Mouse (Mus musculus) MEL (cell line): ENCODE measurements around the gene Zfp281. TPM values are rescaled to one million over a fixed set of nuclear protein-coding genes. Genes with fewer than 3 reads are reported as not detected.
A peak's percentile ranks its signal among the peaks of the same experiment; 100 is the strongest.

Experiments used
- DNase-seq: peaks from one replicate; pipeline ENCODE4 v3.0.0; 2011; ENCODE audit warnings: low read depth, low spot score
- H3K27ac ChIP-seq: 2 replicates; pipeline ENCODE4 v1.5.1; 2012; ENCODE audit warnings: low read depth, mild to moderate bottlenecking, control low read depth, low read length, moderate library complexity; ENCODE audit not compliant: control insufficient read depth
- H3K27me3 ChIP-seq, 2 experiments: fragments of 150-350 bp in 1 of 2; sonication (generic) in 1 of 2; 2 replicates each; pipeline ENCODE4 v1.6.1; 2012; ENCODE audit warnings: low read length in 2 of 2, mild to moderate bottlenecking in 2 of 2, improper control_type of control experiment in 1 of 2, moderate library complexity in 1 of 2; ENCODE audit not compliant: insufficient read depth in 2 of 2, control insufficient read depth in 1 of 2
- H3K36me3 ChIP-seq, 2 experiments: 2 replicates each; pipeline ENCODE4 v1.6.1; 2012 to 2014; ENCODE audit warnings: low read length in 2 of 2, improper control_type of control experiment in 1 of 2, inconsistent platforms in 1 of 2, mild to moderate bottlenecking in 1 of 2; ENCODE audit not compliant: insufficient read depth in 2 of 2, control insufficient read depth in 1 of 2
- H3K4me1 ChIP-seq, 2 experiments: fragments of 150-350 bp in 1 of 2; sonication (generic) in 1 of 2; 2 replicates each; pipeline ENCODE4 v1.6.1; 2012; ENCODE audit warnings: low read length in 2 of 2, improper control_type of control experiment in 1 of 2, mild to moderate bottlenecking in 1 of 2; ENCODE audit not compliant: insufficient read depth in 2 of 2, control insufficient read depth in 1 of 2
- H3K4me3 ChIP-seq, 2 experiments: fragments of 150-350 bp in 1 of 2; sonication (generic) in 1 of 2; 2 replicates each; pipeline ENCODE4 v1.5.1; 2012; ENCODE audit warnings: low read depth in 2 of 2, low read length in 2 of 2, mild to moderate bottlenecking in 2 of 2, moderate library complexity in 2 of 2, control low read depth in 1 of 2, improper control_type of control experiment in 1 of 2; ENCODE audit not compliant: control insufficient read depth in 1 of 2, insufficient read depth in 1 of 2
- H3K79me2 ChIP-seq: 2 replicates; pipeline ENCODE4 v1.6.1; 2012; ENCODE audit warnings: mild to moderate bottlenecking, low read length, moderate library complexity; ENCODE audit not compliant: control insufficient read depth, poor library complexity, insufficient read depth
- H3K9ac ChIP-seq: 2 replicates; pipeline ENCODE4 v1.6.1; 2012; ENCODE audit warnings: low read depth, mild to moderate bottlenecking, control low read depth, low read length, moderate library complexity; ENCODE audit not compliant: control insufficient read depth, poor library complexity, severe bottlenecking
- H3K9me3 ChIP-seq: fragments of 150-350 bp; sonication (generic); replicated peaks from 2 replicates; pipeline ENCODE4 v1.6.1; 2012; ENCODE audit warnings: mild to moderate bottlenecking, low read length, improper control_type of control experiment, moderate library complexity; ENCODE audit not compliant: insufficient read depth
- BHLHE40 ChIP-seq: IDR thresholded peaks from 2 replicates; pipeline ENCODE4 v1.6.1; 2012; ENCODE audit warnings: low read depth, mild to moderate bottlenecking, inconsistent platforms, low read length, improper control_type of control experiment, borderline replicate concordance
- CTCF ChIP-seq, 3 experiments: IDR thresholded peaks in 2 of 3; conservative IDR thresholded peaks in 1 of 3; 2 replicates each; pipeline ENCODE4 v1.5.1; 2011 to 2012; ENCODE audit warnings: low read length in 3 of 3, low read depth in 2 of 3, mild to moderate bottlenecking in 2 of 3, improper control_type of control experiment in 1 of 3, inconsistent platforms in 1 of 3, mixed read lengths in 1 of 3, moderate library complexity in 1 of 3; ENCODE audit not compliant: control insufficient read depth in 1 of 3, insufficient read depth in 1 of 3, poor library complexity in 1 of 3, severe bottlenecking in 1 of 3
- E2F4 ChIP-seq: IDR thresholded peaks from 2 replicates; pipeline ENCODE4 v1.6.1; 2011; ENCODE audit warnings: low read depth, low read length, improper control_type of control experiment, borderline replicate concordance
- HCFC1 ChIP-seq: IDR thresholded peaks from 2 replicates; pipeline ENCODE4 v1.6.1; 2012; ENCODE audit warnings: low read depth, mild to moderate bottlenecking, inconsistent platforms, low read length, improper control_type of control experiment, moderate library complexity
- KAT2A ChIP-seq: conservative IDR thresholded peaks from 2 replicates; pipeline ENCODE4 v1.6.1; 2012; ENCODE audit warnings: low read depth, low read length, improper control_type of control experiment, inconsistent platforms
- MAFK ChIP-seq: IDR thresholded peaks from 2 replicates; pipeline ENCODE4 v1.6.1; 2011; ENCODE audit warnings: low read depth, mild to moderate bottlenecking, low read length, improper control_type of control experiment, borderline replicate concordance
- MAZ ChIP-seq: IDR thresholded peaks from 2 replicates; pipeline ENCODE4 v1.6.1; 2012; ENCODE audit warnings: low read depth, mild to moderate bottlenecking, inconsistent platforms, low read length, improper control_type of control experiment
- MEF2A ChIP-seq: IDR thresholded peaks from 2 replicates; pipeline ENCODE4 v1.6.1; 2014; ENCODE audit warnings: low read depth, mild to moderate bottlenecking, inconsistent platforms, low read length, improper control_type of control experiment; ENCODE audit not compliant: poor library complexity, insufficient replicate concordance, severe bottlenecking; ENCODE audit errors: extremely low read depth
- MXI1 ChIP-seq: IDR thresholded peaks from 2 replicates; pipeline ENCODE4 v1.6.1; 2011; ENCODE audit warnings: mild to moderate bottlenecking, low read depth, low read length, improper control_type of control experiment
- MYB ChIP-seq: IDR thresholded peaks from 2 replicates; pipeline ENCODE4 v1.6.1; 2011; ENCODE audit warnings: mild to moderate bottlenecking, low read depth, low read length, improper control_type of control experiment
- POLR2AphosphoS2 ChIP-seq: IDR thresholded peaks from 2 replicates; pipeline ENCODE4 v1.6.1; 2011; ENCODE audit warnings: low read length, improper control_type of control experiment
- RCOR1 ChIP-seq: IDR thresholded peaks from 2 replicates; pipeline ENCODE4 v1.6.1; 2012; ENCODE audit warnings: low read depth, mild to moderate bottlenecking, inconsistent platforms, low read length, improper control_type of control experiment
- SMC3 ChIP-seq: IDR thresholded peaks from 2 replicates; pipeline ENCODE4 v1.6.1; 2011; ENCODE audit warnings: low read depth, low read length, improper control_type of control experiment
- TBP ChIP-seq: IDR thresholded peaks from 2 replicates; pipeline ENCODE4 v1.8.0; 2011; ENCODE audit warnings: low read depth, low read length, improper control_type of control experiment
- TCF12 ChIP-seq: IDR thresholded peaks from 2 replicates; pipeline ENCODE4 v1.6.1; 2014; ENCODE audit warnings: low read depth, mild to moderate bottlenecking, inconsistent platforms, low read length, improper control_type of control experiment, moderate library complexity
- ZNF384 ChIP-seq: IDR thresholded peaks from 2 replicates; pipeline ENCODE4 v1.6.1; 2012; ENCODE audit warnings: low read depth, mild to moderate bottlenecking, inconsistent platforms, low read length, improper control_type of control experiment
- polyA plus RNA-seq, 2 experiments: library from polyadenylated mRNA; stranded (reverse) in 1 of 2; unstranded in 1 of 2; fragments of >175 nt in 1 of 2; fragments of >200 nt in 1 of 2; gene quantifications; 2 replicates each; pipeline versions ENCODE4 v1.2.1 to v1.2.4; 2012; ENCODE audit warnings: low replicate concordance in 2 of 2, low read depth in 1 of 2; ENCODE audit not compliant: insufficient read length in 2 of 2, insufficient read depth in 1 of 2, missing spikeins in 1 of 2
- total RNA-seq: library from RNA; depleted of rRNA; stranded (reverse); fragments of 300-350 nt; gene quantifications from 2 replicates; pipeline ENCODE4 v1.2.3, GENCODE M21; 2012

Gene Zfp281
- total and polyA plus RNA-seq, 3 experiments: 10.5 to 12.4 TPM; not detected in 1

DNA sequence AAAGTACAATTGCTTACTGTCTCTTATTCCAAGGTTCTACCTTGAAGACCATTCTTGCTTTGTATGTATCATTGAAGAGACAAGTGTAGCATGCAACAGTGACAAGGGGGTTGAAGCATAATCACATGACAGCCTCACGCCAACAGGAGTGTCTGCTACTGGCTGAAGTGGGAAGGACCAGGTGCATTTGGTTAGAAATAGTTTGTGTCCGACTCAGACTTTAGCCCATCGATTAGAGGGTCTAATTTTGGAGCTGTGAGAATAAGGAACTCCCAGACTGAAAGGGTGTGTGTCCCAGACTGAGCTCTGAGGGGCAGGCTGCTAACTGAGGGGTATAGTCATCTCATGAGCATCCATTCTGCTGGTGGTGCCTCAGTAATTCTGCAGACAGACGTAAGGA, 13.0 kb downstream of the Zfp281 start:
- Histone ChIP-seq H3K36me3 (peaks cover 0 to 36% of the 10 kb centered on the region in 2 experiments; a peak in 2 of 4 replicates), H3K27me3 (no peaks in the 10 kb centered on the region), H3K4me1 (peaks cover 10 to 32% of the 10 kb centered on the region in 2 experiments), H3K9me3 (no peaks in the 10 kb centered on the region), H3K4me3 (no peak overlapping the region), H3K79me2 (peaks cover 4% of the 10 kb centered on the region; the same call in 1 of the 2 replicates), H3K9ac (no peak overlapping the region), H3K27ac (no peak overlapping the region)
- no peak for TF ChIP-seq E2F4
- no peak for TF ChIP-seq MAFK
- no peak for TF ChIP-seq HCFC1
- no peak for TF ChIP-seq SMC3
- TF ChIP-seq MEF2A: no peak
- TF ChIP-seq RCOR1: no peak
- TF ChIP-seq CTCF (IDR thresholded peaks at IDR 0.05 in 2 of 3, conservative IDR thresholded peaks at IDR 0.05 in 1 of 3; ENCODE audit: control insufficient read depth in 1 of 3, insufficient read depth in 1 of 3, low read depth in 2 of 3, low read length in 3 of 3, poor library complexity in 1 of 3, severe bottlenecking in 1 of 3): no peak
- TF ChIP-seq MXI1: no peak
- no peak for TF ChIP-seq MYB
- no peak for TF ChIP-seq MAZ
- no peak for TF ChIP-seq ZNF384
- TF ChIP-seq TBP: no peak
- TF ChIP-seq KAT2A: no peak
- no peak for TF ChIP-seq TCF12
- TF ChIP-seq POLR2AphosphoS2: no peak
- DNase-seq: no peak

GRCm38 (mm10) chr1:136638211-136638610, 13.5 kb downstream of the Zfp281 start:
- H3K4me3 ChIP-seq: no peak overlapping the region
- no peak overlapping the region; the same call in 1 of the 2 replicates for H3K27ac ChIP-seq
- H3K9ac ChIP-seq: no peak overlapping the region
- TF ChIP-seq E2F4 (no peak), MXI1 (no peak), ZNF384 (peak; percentile 38; the same call in 1 of the 2 replicates), BHLHE40 (no peak)
- H3K36me3 ChIP-seq: peaks cover 0 to 36% of the 10 kb centered on the region in 2 experiments; a peak in 2 of 4 replicates
- peaks cover 10 to 32% of the 10 kb centered on the region in 2 experiments for H3K4me1 ChIP-seq
- no peaks in the 10 kb centered on the region for H3K27me3 ChIP-seq
- no peaks in the 10 kb centered on the region for H3K9me3 ChIP-seq
- no peak for DNase-seq
- H3K79me2 ChIP-seq: peaks cover 4% of the 10 kb centered on the region; the same call in 1 of the 2 replicates
